Mouse (Mus musculus) bone marrow macrophage, adult 2 months (primary cell): ENCODE results near the gene Olfr473. TPM values are rescaled to one million over a fixed set of nuclear protein-coding genes. Genes with fewer than 3 reads are reported as not detected.
"Not testable (repeated sequence)": the region's sequence is repeated elsewhere in the genome, so short reads cannot be mapped to it uniquely, and the experiment has no call there.

Experiments
- H3K27ac ChIP-seq: 2 replicates; pipeline ENCODE4 v1.5.1; 2012; ENCODE audit warnings: low read depth, low read length; ENCODE audit not compliant: insufficient read depth
- H3K4me1 ChIP-seq: 2 replicates; pipeline ENCODE4 v1.6.1; 2012; ENCODE audit warnings: low read length; ENCODE audit not compliant: control insufficient read depth, insufficient read depth
- H3K4me3 ChIP-seq: 2 replicates; pipeline ENCODE4 v1.5.1; 2012; ENCODE audit warnings: mild to moderate bottlenecking, low read length, moderate library complexity; ENCODE audit not compliant: insufficient read depth
- CTCF ChIP-seq: IDR thresholded peaks from 2 replicates; pipeline ENCODE4 v1.5.1; 2012; ENCODE audit warnings: low read depth, mild to moderate bottlenecking, low read length, moderate library complexity
- POLR2A ChIP-seq: IDR thresholded peaks from 2 replicates; pipeline ENCODE4 v1.6.1; 2012; ENCODE audit warnings: mild to moderate bottlenecking, low read depth, low read length, borderline replicate concordance
- polyA plus RNA-seq: library from polyadenylated mRNA; stranded (reverse); fragments of >200 nt; gene quantifications from 2 replicates; pipeline ENCODE4 v1.2.4, GENCODE M21; 2012; ENCODE audit not compliant: missing spikeins, insufficient read depth, insufficient read length

Gene Olfr473
- not detected in 2 replicates for polyA plus RNA-seq

DNA sequence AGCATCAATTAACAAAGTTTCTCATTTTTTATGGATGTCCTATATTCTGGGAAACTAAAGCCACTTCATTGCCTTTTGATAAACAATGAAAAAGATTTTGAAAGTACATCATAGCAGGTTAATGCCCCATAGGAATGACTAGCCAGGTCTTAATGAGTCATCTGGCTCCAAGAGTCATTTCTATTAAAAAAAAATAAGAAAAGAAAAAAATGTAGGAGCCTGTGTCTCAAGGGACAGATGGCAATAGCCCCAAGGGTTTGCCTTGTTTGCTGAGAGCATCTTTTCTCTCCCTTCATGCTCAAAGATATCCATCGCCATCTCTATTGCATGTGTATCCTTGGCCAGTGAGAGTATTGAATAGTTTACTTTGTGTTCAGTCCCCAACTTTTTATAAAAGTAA lies at the start of gene Olfr473:
Gene Olfr473, plus strand, starts transcription at position 301 of the 400 bp plus-strand sequence.
- TF ChIP-seq POLR2A (no peak), CTCF (no peak)
- H3K27ac ChIP-seq: no peak within 1 kb of the TSS
- no peaks in the 10 kb centered on the region for H3K4me1 ChIP-seq
- no peak within 1 kb of the TSS for H3K4me3 ChIP-seq

- no peak for TF ChIP-seq CTCF
- no peak for TF ChIP-seq POLR2A
- no peak within 1 kb of the TSS for H3K4me3 ChIP-seq
- no peaks in the 10 kb centered on the region for H3K4me1 ChIP-seq
- no peak within 1 kb of the TSS for H3K27ac ChIP-seq
Observed at GRCm38 (mm10) chr7:107897602-107898001, 32.6 kb upstream of the Olfr473 start, which contains the start of gene Olfr472. Gene Olfr472 (plus strand): TSS chr7:107897902.

DNA sequence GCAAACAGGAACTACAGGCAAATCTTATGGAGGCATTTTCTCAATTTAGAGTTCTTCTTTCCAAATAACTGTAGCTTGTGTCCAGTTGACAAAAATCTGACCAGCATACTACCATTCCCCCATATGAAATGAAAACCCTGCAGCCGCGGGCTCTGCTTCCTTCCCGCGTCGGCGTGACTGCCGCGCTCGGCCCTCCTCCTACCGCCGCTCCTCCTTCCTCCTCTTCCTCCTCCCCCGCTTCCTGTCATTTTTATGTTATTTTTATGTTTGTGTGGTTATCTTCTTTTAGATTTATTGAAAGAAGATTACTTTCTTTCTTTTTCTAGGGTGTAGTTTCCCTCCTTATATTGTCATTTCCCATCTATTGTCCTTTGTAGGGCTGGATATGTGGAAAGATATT lies 22.3 kb downstream of the Olfr473 start:
- H3K4me1 ChIP-seq, H3K4me3 ChIP-seq, H3K27ac ChIP-seq: not testable (repeated sequence)

DNA sequence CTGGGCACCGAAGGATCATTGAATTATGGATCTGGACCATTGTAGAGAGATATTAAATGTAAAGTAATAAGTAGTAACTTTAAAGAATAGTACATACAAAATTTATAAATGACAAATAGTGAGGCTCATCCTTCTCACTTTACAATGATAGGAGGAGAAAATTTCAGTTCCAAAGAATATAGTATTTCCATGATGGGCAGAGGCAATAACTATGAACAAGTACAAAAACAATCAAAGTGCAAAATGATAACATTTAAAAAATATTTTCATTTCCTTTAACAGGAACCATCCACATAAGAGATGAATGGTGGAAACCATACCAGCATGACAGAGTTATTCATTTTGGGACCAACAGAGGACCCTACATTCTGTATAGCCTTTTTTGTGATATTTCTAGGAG lies 24.1 kb downstream of the Olfr473 start, which contains the start of gene Olfr474:
Gene Olfr474, plus strand, starts transcription at position 301 of the 400 bp plus-strand sequence.
- Histone ChIP-seq H3K4me3 (no peak within 1 kb of the TSS), H3K27ac (no peak within 1 kb of the TSS), H3K4me1 (no peaks in the 10 kb centered on the region)
- TF ChIP-seq CTCF (no peak), POLR2A (no peak)

GRCm38 (mm10) chr7:107964503-107964902 lies 34.3 kb downstream of the Olfr473 start, which contains the start of gene Olfr476:
Gene Olfr476 (plus strand): TSS chr7:107964803.
- TF ChIP-seq POLR2A (no peak), CTCF (no peak)
- H3K4me3 ChIP-seq: no peak within 1 kb of the TSS

More at GRCm38 (mm10) chr7:107964503-107964902, 34.3 kb downstream of the Olfr473 start, which contains the start of gene Olfr476:
- Histone ChIP-seq H3K4me1 (no peaks in the 10 kb centered on the region), H3K27ac (no peak within 1 kb of the TSS)

Other genes with a start within 250 kb of the Olfr473 start
- not detected in 2 replicates for gene Cyb5r2, start 172.4 kb upstream of the Olfr473 start, polyA plus RNA-seq
- gene Ovch2, start 129.2 kb upstream of the Olfr473 start, polyA plus RNA-seq: not detected in 2 replicates
- not detected in 2 replicates for gene Olfr467, start 118.2 kb upstream of the Olfr473 start, polyA plus RNA-seq
- not detected in 2 replicates for gene Olfr469, start 104.9 kb upstream of the Olfr473 start, polyA plus RNA-seq
- not detected in 2 replicates for gene Olfr470, start 83.0 kb upstream of the Olfr473 start, polyA plus RNA-seq
- not detected in 2 replicates for gene Olfr472, start 32.5 kb upstream of the Olfr473 start, polyA plus RNA-seq
- not detected in 2 replicates for gene Olfr474, start 24.2 kb downstream of the Olfr473 start, polyA plus RNA-seq
- gene Olfr476, start 34.4 kb downstream of the Olfr473 start, polyA plus RNA-seq: not detected in 2 replicates
- 0.29 TPM in 1 of 2 replicates, not detected in the other for gene Olfr477, start 56.2 kb downstream of the Olfr473 start, polyA plus RNA-seq
- gene Olfr478, start 103.5 kb downstream of the Olfr473 start, polyA plus RNA-seq: not detected in 2 replicates
- not detected in 2 replicates for gene Olfr479, start 120.2 kb downstream of the Olfr473 start, polyA plus RNA-seq
- gene Olfr480, start 136.9 kb downstream of the Olfr473 start, polyA plus RNA-seq: not detected in 2 replicates
- 0.31 TPM in 1 of 2 replicates, not detected in the other for gene Olfr481, start 149.4 kb downstream of the Olfr473 start, polyA plus RNA-seq
- gene Olfr482, start 167.1 kb downstream of the Olfr473 start, polyA plus RNA-seq: not detected in 2 replicates
- gene Olfr483, start 170.4 kb downstream of the Olfr473 start, polyA plus RNA-seq: not detected in 2 replicates
- not detected in 2 replicates for gene Olfr484, start 197.0 kb downstream of the Olfr473 start, polyA plus RNA-seq
- gene Olfr485, start 229.4 kb downstream of the Olfr473 start, polyA plus RNA-seq: not detected in 2 replicates
- not detected in 2 replicates for gene Olfr486, start 242.3 kb downstream of the Olfr473 start, polyA plus RNA-seq